ENCODE assay signal across 8 mouse cellular contexts in genomic region chr11:70409594-70410296, GRCm38 (mm10). TPM values are rescaled to one million over a fixed set of nuclear protein-coding genes. Genes with fewer than 3 reads are reported as not detected.
DNase-seq lines count a peak whose midpoint lies in the region; ATAC-seq and TF ChIP-seq lines count a peak whose summit lies in the region.

Pelp1 (minus strand) TSS chr11:70410031.

- peaks cover 21% of the 10 kb centered on the region for H3K36me3 ChIP-seq in heart, embryonic 10.5 days
- peaks cover 18% of the 10 kb centered on the region for H3K36me3 ChIP-seq in kidney, embryonic 15.5 days

- no peak for TF ChIP-seq CTCF in bone marrow macrophage, adult 2 months (IDR thresholded peaks at IDR 0.05; ENCODE audit: low read depth, low read length)
- TF ChIP-seq CTCF in embryonic fibroblast, embryonic 13.5 days (IDR thresholded peaks at IDR 0.05; ENCODE audit: borderline replicate concordance, insufficient read depth, low read length), result no peak

- peaks cover 17% of the 10 kb centered on the region for H3K4me1 ChIP-seq in bone marrow macrophage, adult 2 months (ENCODE audit: control insufficient read depth, insufficient read depth, low read length)
- no peaks in the 10 kb centered on the region; the same call in 1 of the 2 replicates for H3K4me1 ChIP-seq in embryonic fibroblast, embryonic 13.5 days (ENCODE audit: control insufficient read depth, insufficient read depth, low read length)
- peaks cover 13% of the 10 kb centered on the region for H3K4me1 ChIP-seq in heart, embryonic 10.5 days
- H3K4me1 ChIP-seq in kidney, embryonic 15.5 days, result peaks cover 23% of the 10 kb centered on the region

- H3K4me3 ChIP-seq in bone marrow macrophage, adult 2 months (ENCODE audit: insufficient read depth, low read length), result peak within 1 kb of the TSS; percentile 95
- H3K4me3 ChIP-seq in embryonic fibroblast, embryonic 13.5 days (ENCODE audit: insufficient read depth, low read length), result peak within 1 kb of the TSS; percentile 91
- peak within 1 kb of the TSS; percentile 100 for H3K4me3 ChIP-seq in heart, embryonic 10.5 days
- peak within 1 kb of the TSS; percentile 89 for H3K4me3 ChIP-seq in kidney, embryonic 15.5 days (replicated peaks)

- DNase-seq in A20 (ENCODE audit: low read depth, low spot score) (peak; percentile 96), liver (peak; percentile 90)
- peak; percentile 98 for DNase-seq in heart, embryonic 10.5 days (ENCODE audit: low spot score)
- DNase-seq in spleen, postnatal 4 days (ENCODE audit: low spot score in 2 of 2), result peak; percentile 81 to 90

- WGBS in heart, embryonic 10.5 days, result under 1% methylated on average over 59 of the region's 59 CpGs
- WGBS in kidney, embryonic 15.5 days, result under 1% methylated on average over 59 of the region's 59 CpGs

- peak within 1 kb of the TSS; percentile 82 for H3K4me2 ChIP-seq in kidney, embryonic 15.5 days

- peak within 1 kb of the TSS; percentile 67 for H3K27ac ChIP-seq in bone marrow macrophage, adult 2 months (ENCODE audit: insufficient read depth, low read depth, low read length)
- no peak within 1 kb of the TSS for H3K27ac ChIP-seq in embryonic fibroblast, embryonic 13.5 days (ENCODE audit: insufficient read depth, low read length)
- H3K27ac ChIP-seq in heart, embryonic 10.5 days, result peak within 1 kb of the TSS; percentile 98
- peak within 1 kb of the TSS; percentile 88 for H3K27ac ChIP-seq in kidney, embryonic 15.5 days

- H3K27me3 ChIP-seq in heart, embryonic 10.5 days (ENCODE audit: insufficient read depth, poor library complexity, severe bottlenecking), result no peaks in the 10 kb centered on the region
- no peaks in the 10 kb centered on the region for H3K27me3 ChIP-seq in kidney, embryonic 15.5 days

- H3K9me3 ChIP-seq in heart, embryonic 10.5 days, result no peaks in the 10 kb centered on the region
- no peaks in the 10 kb centered on the region for H3K9me3 ChIP-seq in kidney, embryonic 15.5 days (replicated peaks)

- ATAC-seq in kidney, embryonic 15.5 days (replicated peaks; ENCODE audit: low FRiP score), result peak; percentile 98
- peak; percentile 79 for ATAC-seq in monocyte, adult 5-6 weeks (replicated peaks; ENCODE audit: insufficient number of reproducible peaks, low FRiP score, low TSS enrichment, poor library complexity, severe bottlenecking)

- H3K9ac ChIP-seq in kidney, embryonic 15.5 days, result peak within 1 kb of the TSS; percentile 99

- TF ChIP-seq POLR2A in bone marrow macrophage, adult 2 months (IDR thresholded peaks at IDR 0.05; ENCODE audit: borderline replicate concordance, low read depth, low read length), result no peak
- TF ChIP-seq POLR2A in embryonic fibroblast, embryonic 13.5 days (IDR thresholded peaks at IDR 0.05; ENCODE audit: low read depth, low read length), result peak; percentile 74

RNA-seq across cellular contexts. Expression of gene Pelp1, which starts in this region (rescaled TPM):
- polyA plus RNA-seq in bone marrow macrophage, adult 2 months (2012; ENCODE audit: insufficient read depth, insufficient read length, missing spikeins), result 19.3 and 21.2 TPM in 2 replicates
- polyA plus RNA-seq in embryonic fibroblast, embryonic 13.5 days (2011; ENCODE audit: insufficient read length, low read depth, missing spikeins), result 24.3 and 27.5 TPM in 2 replicates
- 37.9 and 42.9 TPM in 2 replicates for polyA plus RNA-seq in heart, embryonic 10.5 days (2016; fragmentation: Nextera tagmentation; extraction: Ambion mirVana)
- polyA plus RNA-seq in kidney, embryonic 15.5 days (2015; fragmentation: Nextera tagmentation; extraction: Ambion mirVana), result 40.1 and 42.1 TPM in 2 replicates
- 1.6 to 4.9 TPM (median 2.1 TPM) in 3 replicates for total RNA-seq in monocyte, adult 5-6 weeks (2017)
